Mouse (Mus musculus) liver, embryonic 14.5 days (tissue): ENCODE results near the gene Rrp7a.

Experiments used
- CTCF ChIP-seq: IDR thresholded peaks from 2 replicates; pipeline ENCODE4 v1.5.1; 2016; ENCODE audit warnings: antibody characterized with exemption, low read depth, control low read depth
- EP300 ChIP-seq: IDR thresholded peaks from 2 replicates; pipeline ENCODE4 v1.6.1; 2016; ENCODE audit warnings: antibody characterized with exemption, low read depth

- TF ChIP-seq CTCF (no peak; the same call in 1 of the 2 replicates), EP300 (no peak)
Measured at GRCm38 (mm10) chr15:83118360-83118759, 4.2 kb downstream of the Rrp7a start.
